Mouse (Mus musculus) T-helper 2 cell (primary cell): Measurements from ENCODE around the gene Eif2b3.

ENCODE experiments used
- in situ Hi-C: fragments of 300-600 bp; cut with MboI, MseI; formaldehyde crosslinking; loops from one replicate; pipeline ENCODE4 v1.15.1; 2025; ENCODE audit warnings: high pct_unique_total_duplicates

The Eif2b3 gene

DNA sequence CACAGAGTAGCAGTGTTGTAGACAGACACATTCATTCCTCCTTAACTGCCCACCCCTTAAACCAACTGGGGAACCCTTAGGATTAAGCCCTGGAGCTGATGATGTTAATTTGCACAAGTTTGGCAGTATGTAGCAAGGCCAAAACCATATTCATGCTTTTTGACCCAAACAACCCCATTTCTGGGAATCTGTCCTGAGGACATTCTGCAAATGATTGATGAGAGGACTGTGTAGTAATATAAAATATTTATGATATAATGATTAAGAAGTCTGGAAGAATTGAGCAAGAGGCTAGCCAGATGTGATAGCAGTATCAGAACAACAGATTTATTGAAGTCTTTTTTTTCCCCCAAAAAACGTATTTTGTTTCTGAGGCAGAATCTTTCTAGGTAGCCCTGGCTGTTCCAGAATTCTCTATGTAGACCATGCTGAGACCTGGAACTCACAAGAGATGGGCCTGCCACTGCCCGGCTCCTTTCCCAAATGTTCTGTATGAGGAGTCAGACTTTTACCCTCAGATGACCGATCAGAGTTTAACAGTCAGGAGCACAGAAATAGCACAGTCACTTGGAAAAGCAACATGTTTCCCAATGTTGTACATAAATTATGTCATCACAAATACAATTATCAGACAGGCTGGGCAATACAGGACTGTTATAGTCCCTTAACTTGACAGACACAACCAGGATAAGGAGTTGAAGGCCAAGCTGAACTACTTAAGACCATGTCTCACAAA lies 75.6 kb downstream of the Eif2b3 start:
- in situ Hi-C loops: no loop called here

DNA sequence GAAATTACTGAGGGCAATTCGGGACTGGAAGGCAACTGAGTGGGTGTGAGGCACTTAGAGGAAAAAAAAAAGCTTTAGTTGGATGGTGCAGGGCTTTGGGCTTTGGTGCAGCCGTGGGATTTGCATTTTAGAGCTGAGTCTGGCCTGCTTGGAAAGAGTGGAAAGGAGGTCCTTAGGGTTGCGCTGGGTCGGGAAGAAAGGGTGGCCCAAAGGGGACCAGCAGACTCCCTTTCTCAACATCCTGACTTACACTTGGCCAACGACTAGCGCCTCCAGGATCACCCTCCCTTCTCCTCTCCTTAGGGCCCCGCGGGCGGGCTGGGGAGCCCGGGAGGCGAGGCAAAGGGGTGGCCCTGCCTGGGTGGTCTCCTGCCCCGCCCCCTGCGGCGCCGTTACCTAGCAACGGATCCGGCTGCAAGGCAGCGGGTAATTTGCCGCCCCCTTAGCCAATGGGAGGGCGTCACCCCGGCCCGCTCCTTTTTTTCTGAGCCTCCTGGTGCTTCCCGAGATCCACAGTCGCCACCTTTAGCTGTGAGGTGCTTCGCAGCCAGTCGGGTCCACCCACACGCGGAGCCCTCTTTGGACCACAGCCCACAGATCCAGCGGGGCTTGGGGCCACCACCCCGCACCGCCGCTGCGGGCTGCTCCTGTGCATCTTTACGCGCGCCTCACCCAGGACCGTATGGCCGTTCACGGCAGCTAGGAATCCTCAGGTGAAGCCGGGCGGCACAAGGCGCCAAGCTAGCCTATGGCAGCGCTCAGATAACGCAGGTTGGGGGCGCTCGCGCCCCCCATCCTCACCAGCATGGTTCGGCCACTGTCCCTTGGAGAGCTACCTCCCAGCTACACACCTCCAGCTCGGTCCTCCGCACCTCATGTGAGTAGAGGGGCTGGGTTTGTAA lies 76.6 kb downstream of the Eif2b3 start, which contains the start of gene Ptch2:
TSS of gene Ptch2 (plus strand) at position 525 of the 902 bp plus-strand sequence.
- in situ Hi-C loops: no loop called here

GRCm38 (mm10) chr4:117096666-117097065 lies 77.5 kb downstream of the Eif2b3 start:
- in situ Hi-C loops: no loop called here

DNA sequence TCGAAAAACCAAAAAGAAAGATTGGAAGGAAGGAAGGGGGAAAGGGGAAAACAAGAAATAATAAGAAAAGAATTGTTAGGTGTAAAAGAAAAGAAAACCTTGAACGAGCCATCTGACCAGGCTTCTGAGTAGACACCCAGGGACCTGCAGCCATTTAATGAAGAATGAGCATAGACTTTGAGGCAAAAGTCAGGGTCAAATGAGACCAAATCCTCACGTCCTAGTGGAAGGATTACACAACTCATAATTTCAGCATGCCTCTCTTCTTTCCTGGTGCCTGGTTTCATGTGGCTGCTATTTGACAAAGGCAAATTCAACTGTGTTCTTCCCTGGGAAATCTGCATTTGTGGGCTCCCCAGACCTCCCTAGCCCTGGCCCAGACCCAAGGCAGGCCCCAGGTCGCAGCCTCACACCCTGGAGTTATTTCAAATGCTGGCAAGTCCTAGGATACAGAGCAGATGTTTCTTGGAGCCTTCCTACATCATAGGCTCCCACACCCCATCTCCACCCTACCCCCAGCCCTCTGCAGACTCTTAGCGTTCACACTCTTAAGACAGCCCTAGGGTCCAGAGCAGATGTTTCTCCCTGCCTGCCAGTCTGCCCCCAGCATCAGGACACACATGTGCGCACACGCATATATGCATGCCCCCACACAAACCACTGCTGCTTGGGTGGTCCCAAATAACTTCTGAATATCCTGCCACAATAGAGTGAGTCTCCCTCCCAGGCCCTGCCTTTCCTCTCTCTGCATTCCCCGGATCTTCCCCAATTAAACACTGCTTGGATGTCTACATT lies 79.0 kb downstream of the Eif2b3 start:
- in situ Hi-C loops: no loop called here

DNA sequence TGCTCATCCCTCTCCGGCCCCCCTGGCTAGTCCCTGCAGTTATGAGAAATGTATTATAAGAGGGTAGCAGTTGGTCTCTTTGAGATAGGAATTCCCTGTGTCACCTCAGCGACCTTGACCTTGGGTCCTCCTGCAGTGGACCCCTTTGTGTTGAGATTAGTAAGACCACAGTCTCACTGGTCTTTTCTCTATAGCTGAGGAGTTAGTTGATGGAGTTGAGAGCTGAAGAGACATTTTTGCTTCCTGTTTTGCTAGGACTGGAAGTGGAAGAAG lies 79.5 kb downstream of the Eif2b3 start:
- in situ Hi-C loops: no loop called here

DNA sequence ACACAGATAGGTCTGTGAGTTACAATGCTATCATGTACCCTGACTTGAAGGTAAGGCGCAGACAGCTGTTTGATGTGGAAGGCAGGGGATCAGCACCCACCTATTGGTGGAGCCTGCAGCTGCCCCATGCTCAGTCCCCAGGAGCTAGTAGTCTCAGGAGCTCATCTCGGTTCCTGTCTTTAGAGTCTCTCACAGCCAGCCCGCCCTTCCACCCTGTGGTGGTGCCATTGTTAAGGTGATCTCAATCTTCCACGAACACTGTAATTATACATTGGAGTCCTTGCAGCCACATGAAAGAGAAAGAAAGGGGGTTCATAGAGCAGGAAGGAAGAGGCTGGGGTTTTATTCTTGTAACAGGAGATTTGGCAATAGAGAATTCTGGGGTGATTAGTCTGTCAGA lies 80.8 kb downstream of the Eif2b3 start:
- in situ Hi-C loops: no loop called here

DNA sequence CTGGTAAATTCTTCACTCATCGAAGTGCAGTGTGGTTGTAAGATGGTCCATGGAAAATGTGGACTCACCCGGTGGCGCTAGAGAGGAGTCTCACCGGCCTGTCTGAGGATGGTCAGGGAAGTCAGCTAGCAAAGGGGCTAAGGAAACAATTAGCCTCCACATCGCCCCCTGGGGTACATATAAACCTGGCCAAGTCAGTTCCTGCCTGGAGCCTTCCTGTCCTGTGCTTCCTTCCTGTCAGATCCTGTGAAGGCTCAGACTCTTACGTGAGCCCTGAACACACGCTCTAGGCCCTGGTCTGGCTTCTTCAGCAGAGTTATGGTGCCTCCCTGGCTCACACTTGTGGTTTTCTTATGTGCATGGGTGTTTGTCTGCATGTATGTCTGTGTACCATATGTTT lies 82.0 kb downstream of the Eif2b3 start:
- in situ Hi-C loops: no loop called here

- in situ Hi-C loops: no loop called here
Measured at GRCm38 (mm10) chr4:117104672-117105071, 85.5 kb downstream of the Eif2b3 start.

- in situ Hi-C loops: no loop called here
Measured at GRCm38 (mm10) chr4:117105127-117105526, 85.9 kb downstream of the Eif2b3 start.

- in situ Hi-C loops: no loop called here
Measured at GRCm38 (mm10) chr4:117107813-117108523, 88.8 kb downstream of the Eif2b3 start.

DNA sequence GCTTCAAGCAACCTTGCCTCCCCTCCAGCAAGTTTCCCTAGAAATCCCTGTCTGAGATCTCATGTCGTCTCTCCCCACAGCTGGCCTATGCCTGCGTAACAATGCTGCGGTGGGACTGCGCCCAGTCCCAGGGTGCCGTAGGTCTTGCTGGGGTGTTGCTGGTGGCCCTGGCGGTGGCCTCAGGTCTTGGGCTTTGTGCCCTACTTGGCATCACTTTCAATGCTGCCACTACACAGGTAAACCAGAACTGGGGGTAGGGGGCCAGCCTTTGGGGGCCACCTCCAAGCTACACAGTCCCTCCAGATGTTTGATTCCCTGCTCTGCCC lies 89.3 kb downstream of the Eif2b3 start:
- in situ Hi-C loops: no loop called here

GRCm38 (mm10) chr4:117109330-117109729 lies 90.1 kb downstream of the Eif2b3 start:
- in situ Hi-C loops: no loop called here

DNA sequence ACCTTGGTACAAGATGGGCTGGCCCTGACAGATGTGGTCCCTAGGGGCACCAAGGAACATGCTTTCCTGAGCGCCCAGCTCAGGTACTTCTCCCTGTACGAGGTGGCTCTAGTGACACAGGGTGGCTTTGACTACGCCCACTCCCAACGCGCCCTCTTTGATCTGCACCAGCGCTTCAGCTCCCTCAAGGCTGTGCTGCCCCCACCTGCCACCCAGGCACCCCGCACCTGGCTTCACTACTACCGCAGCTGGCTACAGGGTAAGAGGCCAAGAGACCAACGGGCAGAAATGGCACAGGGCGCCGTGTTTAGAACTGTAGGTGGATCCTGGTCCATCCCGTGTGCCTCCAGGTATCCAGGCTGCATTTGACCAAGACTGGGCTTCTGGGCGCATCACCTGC lies 91.0 kb downstream of the Eif2b3 start:
- in situ Hi-C loops: no loop called here

DNA sequence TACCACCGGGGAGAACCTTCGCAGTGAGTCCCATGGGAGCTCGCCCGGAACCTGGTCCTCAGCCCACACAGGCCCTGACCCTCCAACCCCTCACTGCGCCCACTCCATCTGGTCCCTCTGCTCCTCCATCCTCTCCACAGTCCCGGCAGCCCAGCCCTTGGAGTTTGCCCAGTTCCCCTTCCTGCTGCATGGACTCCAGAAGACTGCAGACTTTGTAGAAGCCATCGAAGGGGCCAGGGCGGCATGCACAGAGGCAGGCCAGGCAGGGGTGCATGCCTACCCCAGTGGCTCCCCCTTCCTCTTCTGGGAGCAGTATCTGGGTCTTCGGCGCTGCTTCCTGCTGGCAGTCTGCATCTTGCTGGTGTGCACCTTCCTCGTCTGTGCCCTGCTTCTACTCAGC lies 91.8 kb downstream of the Eif2b3 start:
- in situ Hi-C loops: no loop called here

DNA sequence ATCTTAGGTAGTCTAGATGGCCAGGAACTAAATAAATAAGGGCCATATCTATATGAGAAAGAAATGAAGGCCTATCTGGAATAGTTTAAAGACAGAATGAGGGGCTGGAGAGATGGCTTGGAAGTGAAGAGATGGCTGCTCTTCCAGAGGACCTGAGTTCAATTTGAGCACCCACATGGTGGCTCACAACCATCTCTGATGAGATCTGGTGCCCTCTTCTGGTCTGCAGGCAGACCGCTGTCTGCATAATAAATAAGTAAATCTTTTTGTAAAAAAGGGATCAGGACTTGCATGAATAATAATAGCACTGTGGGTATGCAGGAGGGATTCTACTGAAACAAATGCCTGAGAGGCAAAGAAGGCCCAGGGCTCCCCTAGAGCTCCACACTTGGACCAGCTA lies 94.0 kb downstream of the Eif2b3 start:
- in situ Hi-C loops: no loop called here

DNA sequence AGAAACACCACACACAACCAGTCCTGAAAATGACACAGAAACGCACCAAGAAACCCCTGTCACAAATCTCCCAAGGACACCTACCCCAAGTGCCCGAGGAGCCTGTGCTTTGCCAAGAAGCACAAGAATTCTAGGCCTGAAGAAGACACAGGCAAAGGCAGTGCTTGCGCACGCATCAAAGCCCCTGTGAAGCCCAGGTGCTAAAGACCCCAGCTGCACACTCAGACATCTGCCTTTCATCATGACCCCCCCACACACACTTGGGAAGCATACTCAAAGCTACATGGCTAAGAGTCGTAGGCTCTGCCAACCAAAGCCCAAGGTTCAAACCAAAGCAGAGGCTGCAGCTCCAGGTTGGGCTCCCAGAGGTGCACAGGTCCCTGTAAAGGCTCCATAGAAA lies 96.4 kb downstream of the Eif2b3 start:
- in situ Hi-C loops: no loop called here

GRCm38 (mm10) chr4:117117931-117118330 lies 98.7 kb downstream of the Eif2b3 start:
- in situ Hi-C loops: no loop called here

DNA sequence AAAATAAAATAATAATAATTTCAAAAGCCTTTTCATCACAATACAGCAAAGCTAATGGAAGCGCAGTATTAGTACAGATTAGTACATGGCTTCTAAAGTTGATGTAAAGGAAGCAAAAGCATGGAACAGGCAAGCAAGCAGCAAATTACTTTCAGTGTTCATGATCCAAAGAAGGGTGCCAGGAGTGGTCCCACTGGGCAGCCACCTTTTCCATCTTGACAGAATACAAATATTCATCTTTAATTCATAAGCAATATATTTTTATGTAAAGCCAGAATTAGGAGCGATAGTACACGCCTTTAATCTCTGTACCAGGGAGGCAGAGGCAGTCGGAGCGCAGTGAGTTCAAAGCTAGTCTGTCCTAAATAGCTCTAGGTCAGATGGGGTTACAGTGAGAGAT lies 100.4 kb downstream of the Eif2b3 start:
- in situ Hi-C loops: no loop called here

DNA sequence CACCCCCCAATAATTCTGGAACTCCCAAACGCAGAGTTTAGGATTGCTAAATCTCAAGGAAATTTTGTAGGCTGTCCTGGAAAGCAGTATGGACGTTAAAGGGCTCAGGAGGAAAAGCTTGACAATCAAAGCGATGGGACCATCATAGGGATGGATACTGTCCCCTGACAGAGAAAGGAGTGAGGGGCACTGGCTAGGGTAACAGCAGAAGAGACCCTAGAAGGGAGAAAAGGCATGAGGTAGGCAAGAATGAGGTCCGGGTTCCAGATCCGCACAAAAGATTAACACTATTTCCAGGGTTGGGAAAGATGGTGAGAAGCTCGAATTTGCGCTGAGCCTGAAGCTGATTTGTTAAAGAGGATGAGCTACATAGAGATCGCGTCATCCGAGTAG lies 100.8 kb downstream of the Eif2b3 start:
- in situ Hi-C loops: no loop called here

GRCm38 (mm10) chr4:117120445-117121414 lies 101.5 kb downstream of the Eif2b3 start:
- in situ Hi-C loops: no loop called here

- in situ Hi-C loops: no loop called here
Measured at GRCm38 (mm10) chr4:117122209-117122608, 103.0 kb downstream of the Eif2b3 start.
